Mouse (Mus musculus) MEL (cell line): ENCODE measurements around the gene Stam. TPM values are rescaled to one million over a fixed set of nuclear protein-coding genes. Genes with fewer than 3 reads are reported as not detected.

Source experiments
- DNase-seq: peaks from one replicate; pipeline ENCODE4 v3.0.0; 2011; ENCODE audit warnings: low read depth, low spot score
- H3K27ac ChIP-seq: 2 replicates; pipeline ENCODE4 v1.5.1; 2012; ENCODE audit warnings: low read depth, mild to moderate bottlenecking, control low read depth, low read length, moderate library complexity; ENCODE audit not compliant: control insufficient read depth
- H3K27me3 ChIP-seq, 2 experiments: fragments of 150-350 bp in 1 of 2; sonication (generic) in 1 of 2; 2 replicates each; pipeline ENCODE4 v1.6.1; 2012; ENCODE audit warnings: low read length in 2 of 2, mild to moderate bottlenecking in 2 of 2, improper control_type of control experiment in 1 of 2, moderate library complexity in 1 of 2; ENCODE audit not compliant: insufficient read depth in 2 of 2, control insufficient read depth in 1 of 2
- H3K36me3 ChIP-seq, 2 experiments: 2 replicates each; pipeline ENCODE4 v1.6.1; 2012 to 2014; ENCODE audit warnings: low read length in 2 of 2, improper control_type of control experiment in 1 of 2, inconsistent platforms in 1 of 2, mild to moderate bottlenecking in 1 of 2; ENCODE audit not compliant: insufficient read depth in 2 of 2, control insufficient read depth in 1 of 2
- H3K4me1 ChIP-seq, 2 experiments: fragments of 150-350 bp in 1 of 2; sonication (generic) in 1 of 2; 2 replicates each; pipeline ENCODE4 v1.6.1; 2012; ENCODE audit warnings: low read length in 2 of 2, improper control_type of control experiment in 1 of 2, mild to moderate bottlenecking in 1 of 2; ENCODE audit not compliant: insufficient read depth in 2 of 2, control insufficient read depth in 1 of 2
- H3K4me3 ChIP-seq, 2 experiments: fragments of 150-350 bp in 1 of 2; sonication (generic) in 1 of 2; 2 replicates each; pipeline ENCODE4 v1.5.1; 2012; ENCODE audit warnings: low read depth in 2 of 2, low read length in 2 of 2, mild to moderate bottlenecking in 2 of 2, moderate library complexity in 2 of 2, control low read depth in 1 of 2, improper control_type of control experiment in 1 of 2; ENCODE audit not compliant: control insufficient read depth in 1 of 2, insufficient read depth in 1 of 2
- H3K79me2 ChIP-seq: 2 replicates; pipeline ENCODE4 v1.6.1; 2012; ENCODE audit warnings: mild to moderate bottlenecking, low read length, moderate library complexity; ENCODE audit not compliant: control insufficient read depth, poor library complexity, insufficient read depth
- H3K9ac ChIP-seq: 2 replicates; pipeline ENCODE4 v1.6.1; 2012; ENCODE audit warnings: low read depth, mild to moderate bottlenecking, control low read depth, low read length, moderate library complexity; ENCODE audit not compliant: control insufficient read depth, poor library complexity, severe bottlenecking
- H3K9me3 ChIP-seq: fragments of 150-350 bp; sonication (generic); replicated peaks from 2 replicates; pipeline ENCODE4 v1.6.1; 2012; ENCODE audit warnings: mild to moderate bottlenecking, low read length, improper control_type of control experiment, moderate library complexity; ENCODE audit not compliant: insufficient read depth
- BHLHE40 ChIP-seq: IDR thresholded peaks from 2 replicates; pipeline ENCODE4 v1.6.1; 2012; ENCODE audit warnings: low read depth, mild to moderate bottlenecking, inconsistent platforms, low read length, improper control_type of control experiment, borderline replicate concordance
- CHD1 ChIP-seq: IDR thresholded peaks from 2 replicates; pipeline ENCODE4 v1.6.1; 2012; ENCODE audit warnings: low read depth, mild to moderate bottlenecking, inconsistent platforms, low read length, improper control_type of control experiment
- CHD2 ChIP-seq: IDR thresholded peaks from 2 replicates; pipeline ENCODE4 v1.6.1; 2011; ENCODE audit warnings: low read length, improper control_type of control experiment
- E2F4 ChIP-seq: IDR thresholded peaks from 2 replicates; pipeline ENCODE4 v1.6.1; 2011; ENCODE audit warnings: low read depth, low read length, improper control_type of control experiment, borderline replicate concordance
- ELF1 ChIP-seq: IDR thresholded peaks from 2 replicates; pipeline ENCODE4 v1.6.1; 2014; ENCODE audit warnings: low read depth, mild to moderate bottlenecking, inconsistent platforms, low read length, improper control_type of control experiment, moderate library complexity
- ETS1 ChIP-seq: IDR thresholded peaks from 2 replicates; pipeline ENCODE4 v1.6.1; 2012; ENCODE audit warnings: low read depth, mild to moderate bottlenecking, inconsistent platforms, low read length, improper control_type of control experiment, moderate library complexity
- JUND ChIP-seq: IDR thresholded peaks from 2 replicates; pipeline ENCODE4 v1.6.1; 2011; ENCODE audit warnings: low read depth, mild to moderate bottlenecking, improper control_type of control experiment, low read length
- KAT2A ChIP-seq: conservative IDR thresholded peaks from 2 replicates; pipeline ENCODE4 v1.6.1; 2012; ENCODE audit warnings: low read depth, low read length, improper control_type of control experiment, inconsistent platforms
- MAFK ChIP-seq: IDR thresholded peaks from 2 replicates; pipeline ENCODE4 v1.6.1; 2011; ENCODE audit warnings: low read depth, mild to moderate bottlenecking, low read length, improper control_type of control experiment, borderline replicate concordance
- MYC ChIP-seq: IDR thresholded peaks from 2 replicates; pipeline ENCODE4 v1.6.1; 2011; ENCODE audit warnings: low read depth, mild to moderate bottlenecking, low read length, improper control_type of control experiment, moderate library complexity
- POLR2AphosphoS5 ChIP-seq: IDR thresholded peaks from 2 replicates; pipeline ENCODE4 v1.6.1; 2012; ENCODE audit warnings: low read depth, borderline replicate concordance, mild to moderate bottlenecking, inconsistent platforms, low read length, moderate library complexity, mixed read lengths
- RCOR1 ChIP-seq: IDR thresholded peaks from 2 replicates; pipeline ENCODE4 v1.6.1; 2012; ENCODE audit warnings: low read depth, mild to moderate bottlenecking, inconsistent platforms, low read length, improper control_type of control experiment
- SIN3A ChIP-seq: IDR thresholded peaks from 2 replicates; pipeline ENCODE4 v1.6.1; 2012; ENCODE audit warnings: low read length, improper control_type of control experiment, inconsistent platforms
- SMC3 ChIP-seq: IDR thresholded peaks from 2 replicates; pipeline ENCODE4 v1.6.1; 2011; ENCODE audit warnings: low read depth, low read length, improper control_type of control experiment
- TCF12 ChIP-seq: IDR thresholded peaks from 2 replicates; pipeline ENCODE4 v1.6.1; 2014; ENCODE audit warnings: low read depth, mild to moderate bottlenecking, inconsistent platforms, low read length, improper control_type of control experiment, moderate library complexity
- ZC3H11A ChIP-seq: IDR thresholded peaks from 2 replicates; pipeline ENCODE4 v1.6.1; 2012; ENCODE audit warnings: low read depth, mild to moderate bottlenecking, inconsistent platforms, low read length, improper control_type of control experiment
- ZKSCAN1 ChIP-seq: IDR thresholded peaks from 2 replicates; pipeline ENCODE4 v1.6.1; 2012; ENCODE audit warnings: low read depth, mild to moderate bottlenecking, inconsistent platforms, low read length, improper control_type of control experiment, moderate library complexity
- polyA plus RNA-seq, 2 experiments: library from polyadenylated mRNA; stranded (reverse) in 1 of 2; unstranded in 1 of 2; fragments of >175 nt in 1 of 2; fragments of >200 nt in 1 of 2; gene quantifications; 2 replicates each; pipeline versions ENCODE4 v1.2.1 to v1.2.4; 2012; ENCODE audit warnings: low replicate concordance in 2 of 2, low read depth in 1 of 2; ENCODE audit not compliant: insufficient read length in 2 of 2, insufficient read depth in 1 of 2, missing spikeins in 1 of 2
- total RNA-seq: library from RNA; depleted of rRNA; stranded (reverse); fragments of 300-350 nt; gene quantifications from 2 replicates; pipeline ENCODE4 v1.2.3, GENCODE M21; 2012

Stam gene
- total and polyA plus RNA-seq, 3 experiments, result 24.5 to 466 (median 29.6) TPM

DNA sequence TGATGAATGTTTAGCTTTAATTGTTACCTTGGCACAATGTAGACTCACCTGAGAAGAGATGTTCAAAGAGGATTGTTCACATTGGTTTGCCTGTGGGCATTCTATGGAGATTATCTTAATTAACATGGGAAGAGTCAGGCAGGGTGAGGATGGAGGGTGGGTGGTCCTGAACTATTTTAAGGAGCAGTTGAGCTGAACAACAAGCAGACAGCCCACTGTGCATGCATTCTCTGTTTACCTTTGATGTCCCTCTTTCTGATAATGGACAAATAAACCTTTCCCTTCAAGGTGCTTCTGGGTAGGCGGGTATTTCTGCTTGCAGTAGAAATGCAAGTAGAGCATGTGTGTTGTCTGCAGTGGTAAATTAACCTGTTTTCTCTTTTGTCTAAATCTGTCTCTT, 30.0 kb downstream of the Stam start:
- Histone ChIP-seq H3K27ac (no peak overlapping the region), H3K9ac (no peak overlapping the region), H3K36me3 (peaks cover 5 to 15% of the 10 kb centered on the region in 2 experiments), H3K9me3 (no peaks in the 10 kb centered on the region), H3K27me3 (no peaks in the 10 kb centered on the region), H3K4me1 (no peaks in the 10 kb centered on the region; a peak in 1 of 4 replicates), H3K79me2 (peaks cover 14% of the 10 kb centered on the region), H3K4me3 (no peak overlapping the region)
- TF ChIP-seq ZC3H11A (no peak), SMC3 (no peak), MAFK (no peak), TCF12 (no peak)
- DNase-seq, result no peak

GRCm38 (mm10) chr2:14107673-14108072, 33.8 kb downstream of the Stam start:
- Histone ChIP-seq H3K9me3 (no peaks in the 10 kb centered on the region), H3K27ac (no peak overlapping the region)
- 0 out of 2 replicates have a peak, but pooled peaks have one; percentile 25 for TF ChIP-seq ETS1
- TF ChIP-seq BHLHE40, result no peak

GRCm38 (mm10) chr2:14126387-14126786, 52.5 kb downstream of the Stam start:
- TF ChIP-seq KAT2A (no peak), RCOR1 (no peak), BHLHE40 (no peak), E2F4 (no peak), ELF1 (no peak), SIN3A (no peak), POLR2AphosphoS5 (no peak), JUND (no peak), MYC (no peak), ZKSCAN1 (no peak), CHD1 (no peak), CHD2 (no peak)
- TF ChIP-seq, all 39 proteins: peak for 0
- no peak overlapping the region for H3K27ac ChIP-seq

More at GRCm38 (mm10) chr2:14107673-14108072, 33.8 kb downstream of the Stam start:
- Histone ChIP-seq H3K27me3 (no peaks in the 10 kb centered on the region), H3K79me2 (peaks cover 20% of the 10 kb centered on the region), H3K4me3 (no peak overlapping the region), H3K4me1 (no peaks in the 10 kb centered on the region; a peak in 1 of 4 replicates), H3K36me3 (peaks cover 5 to 9% of the 10 kb centered on the region in 2 experiments), H3K9ac (no peak overlapping the region)
- no peak for DNase-seq

More at GRCm38 (mm10) chr2:14126387-14126786, 52.5 kb downstream of the Stam start:
- H3K79me2 ChIP-seq, result no peaks in the 10 kb centered on the region; the same call in 1 of the 2 replicates
- H3K4me3 ChIP-seq, result no peak overlapping the region
- H3K9me3 ChIP-seq, result no peaks in the 10 kb centered on the region
- no peaks in the 10 kb centered on the region for H3K27me3 ChIP-seq
- peaks cover 0 to 18% of the 10 kb centered on the region in 2 experiments; a peak in 2 of 4 replicates for H3K36me3 ChIP-seq
- H3K4me1 ChIP-seq, result no peaks in the 10 kb centered on the region
- no peak overlapping the region for H3K9ac ChIP-seq
- no peak for DNase-seq
